Mouse (Mus musculus) urinary bladder, postnatal 36 days (tissue): ENCODE data around the gene Gbf1.
"Not testable (repeated sequence)": the region's sequence is repeated elsewhere in the genome, so short reads cannot be mapped to it uniquely, and the experiment has no call there.

Source experiments
- DNase-seq, 2 experiments: peaks; one replicate each; pipeline ENCODE4 v3.0.0; 2022; ENCODE audit warnings: low spot score in 2 of 2, mixed read lengths in 1 of 2

Gbf1 gene

GRCm38 (mm10) chr19:46147511-46148371 lies 4.6 kb upstream of the Gbf1 start, which contains the start of gene Pitx3:
Gene Pitx3 (minus strand): TSS chr19:46148326.
- peak; percentile 4 to 5 for DNase-seq

- peak; percentile 72 to 84 for DNase-seq
These were observed 3.9 kb upstream of the Gbf1 start for GRCm38 (mm10) chr19:46148372-46148760.

GRCm38 (mm10) chr19:46149091-46149490 lies 3.2 kb upstream of the Gbf1 start:
- no peak for DNase-seq

GRCm38 (mm10) chr19:46165950-46166349 lies 13.6 kb downstream of the Gbf1 start:
- DNase-seq = no peak

- DNase-seq = not testable (repeated sequence)
These were observed 14.9 kb downstream of the Gbf1 start for GRCm38 (mm10) chr19:46167169-46167568.

GRCm38 (mm10) chr19:46169396-46169795 lies 17.1 kb downstream of the Gbf1 start:
- no peak for DNase-seq

GRCm38 (mm10) chr19:46169913-46170312 lies 17.6 kb downstream of the Gbf1 start:
- DNase-seq = no peak

- DNase-seq = no peak
These were observed 20.2 kb downstream of the Gbf1 start for GRCm38 (mm10) chr19:46172541-46172940.

GRCm38 (mm10) chr19:46175173-46175572 lies 22.9 kb downstream of the Gbf1 start:
- DNase-seq = no peak

- DNase-seq = no peak
These were observed 24.7 kb downstream of the Gbf1 start for GRCm38 (mm10) chr19:46177046-46177445.

GRCm38 (mm10) chr19:46180274-46180673 lies 28.0 kb downstream of the Gbf1 start:
- DNase-seq = no peak

GRCm38 (mm10) chr19:46182241-46182640 lies 29.9 kb downstream of the Gbf1 start:
- no peak for DNase-seq

- no peak for DNase-seq
These were observed 34.3 kb downstream of the Gbf1 start for GRCm38 (mm10) chr19:46186611-46187010.

- no peak for DNase-seq
These were observed 34.9 kb downstream of the Gbf1 start for GRCm38 (mm10) chr19:46187203-46187602.

- DNase-seq = no peak
These were observed 46.0 kb downstream of the Gbf1 start for GRCm38 (mm10) chr19:46198293-46198692.

GRCm38 (mm10) chr19:46198891-46199290 lies 46.6 kb downstream of the Gbf1 start:
- DNase-seq = no peak

GRCm38 (mm10) chr19:46204166-46204565 lies 51.9 kb downstream of the Gbf1 start:
- DNase-seq = no peak

- no peak for DNase-seq
These were observed 53.4 kb downstream of the Gbf1 start for GRCm38 (mm10) chr19:46205680-46206079.

GRCm38 (mm10) chr19:46210951-46211350 lies 58.6 kb downstream of the Gbf1 start:
- no peak for DNase-seq

GRCm38 (mm10) chr19:46214541-46214940 lies 62.2 kb downstream of the Gbf1 start:
- no peak for DNase-seq

- DNase-seq = no peak
These were observed 63.1 kb downstream of the Gbf1 start for GRCm38 (mm10) chr19:46215401-46215800.

- no peak for DNase-seq
These were observed 64.4 kb downstream of the Gbf1 start for GRCm38 (mm10) chr19:46216716-46217115.

- not testable (repeated sequence) for DNase-seq
These were observed 65.0 kb downstream of the Gbf1 start for GRCm38 (mm10) chr19:46217347-46217746.
